Mouse (Mus musculus): ENCODE results near the gene Rex1bd.

Gene Rex1bd

DNA sequence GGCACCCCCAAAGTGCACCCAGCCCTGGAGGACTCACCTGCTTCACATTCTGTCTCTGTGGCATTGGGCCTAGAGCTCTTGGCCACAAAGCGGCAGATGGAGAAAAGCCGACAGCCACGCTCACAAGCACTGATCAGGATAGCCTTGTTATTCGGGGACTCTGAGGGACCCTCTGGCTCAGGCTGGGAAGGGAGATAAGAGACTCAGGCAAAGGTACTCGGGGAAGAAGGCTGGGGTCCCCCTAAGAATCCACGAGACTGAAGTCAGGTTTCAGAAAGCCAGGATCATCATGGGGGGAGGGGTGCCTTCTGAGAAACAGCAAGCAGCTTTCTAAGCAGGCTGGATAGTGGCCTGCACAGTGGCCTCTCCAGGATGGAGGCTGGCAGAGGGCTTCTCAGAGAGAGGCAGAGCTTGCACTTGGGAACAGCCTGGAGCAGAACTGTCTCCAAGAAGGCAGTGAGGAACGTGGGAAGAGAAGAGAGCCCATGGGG, 20.3 kb downstream of the Rex1bd start:
- in situ Hi-C loops (cut with MboI, MseI): loop anchor here in 1 of 2 experiments (5.0 kb wide), 1 partner anchor 39 kb away; no protein-coding TSS in a partner anchor

DNA sequence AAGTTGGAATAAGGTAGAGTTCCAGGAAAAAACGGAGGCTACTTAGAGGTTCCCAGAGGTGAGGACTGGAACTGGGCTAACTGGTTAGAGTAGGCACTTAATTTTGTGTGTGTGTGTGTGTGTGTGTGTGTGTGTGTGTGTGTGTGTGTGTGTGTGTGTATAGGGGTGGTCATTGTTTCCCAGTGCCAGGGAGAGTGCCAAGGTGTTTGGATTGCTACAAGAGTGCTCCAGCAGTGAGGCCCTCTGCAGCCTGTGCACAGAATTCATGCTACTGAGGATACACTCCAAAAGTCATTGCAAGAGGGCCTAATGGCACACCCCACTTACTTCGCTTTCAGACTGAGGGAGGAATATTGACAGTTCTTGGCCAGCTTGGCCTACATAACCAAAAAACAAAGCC, 23.6 kb downstream of the Rex1bd start:
- in situ Hi-C loops (cut with MboI, MseI): no loop called here

DNA sequence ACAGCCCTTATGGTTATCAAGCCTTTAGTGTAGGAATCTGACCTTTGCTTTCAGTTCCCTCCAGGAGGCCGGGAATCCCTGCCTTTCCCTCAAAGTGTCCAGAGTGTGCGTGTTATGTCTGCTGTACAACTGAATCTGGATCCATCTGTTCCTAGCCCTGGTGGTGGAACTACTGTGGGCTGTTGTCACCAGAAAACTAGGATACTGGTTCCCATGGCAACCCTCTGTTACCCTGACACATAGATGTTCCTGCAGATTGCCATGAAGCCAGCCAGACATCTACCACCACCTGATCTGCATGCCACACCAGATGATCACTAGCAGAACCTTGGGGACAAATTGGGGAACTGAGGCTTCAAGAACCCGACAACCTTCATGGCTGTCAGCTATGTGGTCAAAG, 24.6 kb downstream of the Rex1bd start:
- in situ Hi-C loops (cut with MboI, MseI): no loop called here

DNA sequence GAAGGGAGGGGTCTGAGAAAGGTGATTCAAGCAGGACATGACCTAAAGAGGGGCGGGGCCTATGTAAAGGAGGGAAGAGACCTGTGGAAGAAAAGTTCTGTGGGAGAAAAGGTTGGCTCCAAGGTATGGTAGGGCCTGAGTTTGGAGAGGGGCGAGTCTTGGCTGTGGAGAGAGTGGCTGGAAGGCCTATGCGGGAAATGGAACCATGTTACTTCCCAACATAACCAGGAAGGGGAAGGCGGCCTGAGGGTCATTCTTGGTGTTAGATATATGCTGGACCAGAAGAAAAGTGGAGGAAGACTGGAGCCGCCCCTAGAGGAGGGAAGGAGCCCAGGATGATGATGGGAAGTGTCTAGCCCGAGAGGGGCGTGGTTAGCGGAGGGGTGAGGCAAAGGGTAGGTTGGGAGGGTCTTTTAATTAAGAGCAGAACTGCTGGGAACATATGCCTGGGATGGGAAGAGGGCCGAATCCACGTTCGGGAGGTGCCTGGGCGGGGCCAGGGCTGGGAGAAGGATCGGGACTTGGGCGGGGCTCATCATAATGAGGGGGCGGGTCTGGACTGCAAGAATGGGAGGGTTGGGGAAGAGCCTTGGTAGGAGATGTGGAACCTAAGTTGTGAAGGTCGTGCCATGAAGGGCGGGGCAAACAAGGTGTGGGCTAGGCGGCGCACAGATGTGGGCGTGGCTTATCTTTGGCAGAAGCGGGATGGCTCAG, 29.1 kb downstream of the Rex1bd start:
- in situ Hi-C loops (cut with MboI, MseI): no loop called here

DNA sequence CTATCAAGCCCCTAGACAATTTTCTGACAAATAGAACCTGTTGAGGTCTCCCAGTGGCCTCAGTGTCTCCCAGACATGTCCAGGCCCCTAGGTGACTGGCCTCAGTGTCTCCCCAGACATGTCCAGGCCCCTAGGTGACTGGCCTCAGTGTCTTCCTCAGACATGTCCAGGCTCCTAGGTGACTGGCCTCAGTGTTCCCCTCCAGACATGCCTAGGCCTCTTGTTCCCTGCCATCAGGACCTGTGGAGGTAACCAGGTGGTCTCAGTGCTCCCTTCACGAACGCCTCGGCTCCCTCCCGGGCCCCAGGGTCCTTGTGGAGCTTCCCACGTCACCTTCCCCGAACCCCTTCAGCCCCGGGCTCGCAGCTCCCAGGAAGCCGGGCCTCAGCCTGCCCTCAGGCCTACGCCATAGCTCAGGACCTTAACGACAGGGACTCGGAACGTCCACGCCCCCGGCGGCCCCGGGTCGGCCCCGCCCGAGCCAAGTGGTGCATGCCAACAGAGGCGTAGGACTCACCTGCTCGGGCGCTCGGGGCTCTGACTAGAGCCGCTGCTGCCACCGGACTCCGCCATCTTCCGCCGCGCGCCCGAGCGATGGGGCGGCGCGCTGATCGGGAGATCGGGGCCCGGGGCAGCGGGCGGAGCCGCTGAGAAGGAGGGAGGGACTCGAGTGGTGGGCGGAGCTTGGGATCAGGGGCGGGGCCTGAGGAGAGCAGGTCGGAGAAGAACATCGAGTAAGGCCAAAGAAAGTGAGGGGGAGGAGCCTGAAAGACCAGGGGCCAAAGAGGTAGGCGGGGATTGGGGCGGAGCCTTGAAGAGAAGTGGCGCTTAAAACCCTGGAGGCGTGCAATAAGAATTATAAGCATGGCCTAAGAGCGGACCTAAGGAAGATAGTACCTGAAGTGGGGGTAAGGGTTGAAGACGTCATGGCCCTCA, 30.0 kb downstream of the Rex1bd start, which contains the start of gene Klhl26:
Klhl26 (minus strand) TSS at position 636 of the 936 bp plus-strand sequence.
- in situ Hi-C loops (cut with MboI, MseI): no loop called here

DNA sequence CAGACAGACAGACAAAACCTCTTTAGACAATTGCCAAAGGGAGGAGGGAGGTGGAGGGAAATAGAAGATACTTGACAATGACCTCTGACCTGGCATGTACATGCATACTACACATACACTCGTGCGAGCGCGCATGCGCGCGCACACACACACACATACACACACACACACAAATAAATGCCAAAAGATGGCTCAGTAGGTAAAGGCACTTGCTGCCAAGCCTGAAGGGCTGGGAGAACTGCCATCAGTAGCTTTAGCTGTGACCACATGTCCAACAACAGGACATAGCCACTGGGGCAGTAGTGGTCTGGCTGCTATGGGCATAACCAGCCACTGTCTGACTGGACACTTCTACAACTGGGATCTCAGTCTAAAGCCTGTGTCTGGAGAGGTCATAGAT, 34.7 kb downstream of the Rex1bd start:
- in situ Hi-C loops (cut with MboI, MseI): no loop called here

DNA sequence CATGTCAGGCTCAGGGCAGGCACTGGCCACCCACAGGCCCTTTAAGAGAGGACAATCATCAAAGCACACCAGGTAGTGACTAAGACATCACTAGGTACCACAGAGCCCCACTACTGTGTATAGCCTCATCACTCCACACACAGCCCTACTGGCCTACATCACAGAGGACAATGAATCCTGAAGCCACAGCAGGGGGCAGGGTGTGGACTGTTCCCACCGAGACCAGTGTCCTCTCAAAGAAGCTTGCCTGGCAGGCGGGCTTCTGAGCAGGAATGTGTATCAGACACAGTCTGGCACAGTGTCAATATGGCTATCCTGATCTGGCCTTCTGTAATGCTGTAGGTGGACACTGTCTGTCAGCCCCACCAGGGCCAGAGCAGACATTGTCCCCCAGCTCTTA, 36.6 kb downstream of the Rex1bd start:
- in situ Hi-C loops (cut with MboI, MseI): no loop called here

DNA sequence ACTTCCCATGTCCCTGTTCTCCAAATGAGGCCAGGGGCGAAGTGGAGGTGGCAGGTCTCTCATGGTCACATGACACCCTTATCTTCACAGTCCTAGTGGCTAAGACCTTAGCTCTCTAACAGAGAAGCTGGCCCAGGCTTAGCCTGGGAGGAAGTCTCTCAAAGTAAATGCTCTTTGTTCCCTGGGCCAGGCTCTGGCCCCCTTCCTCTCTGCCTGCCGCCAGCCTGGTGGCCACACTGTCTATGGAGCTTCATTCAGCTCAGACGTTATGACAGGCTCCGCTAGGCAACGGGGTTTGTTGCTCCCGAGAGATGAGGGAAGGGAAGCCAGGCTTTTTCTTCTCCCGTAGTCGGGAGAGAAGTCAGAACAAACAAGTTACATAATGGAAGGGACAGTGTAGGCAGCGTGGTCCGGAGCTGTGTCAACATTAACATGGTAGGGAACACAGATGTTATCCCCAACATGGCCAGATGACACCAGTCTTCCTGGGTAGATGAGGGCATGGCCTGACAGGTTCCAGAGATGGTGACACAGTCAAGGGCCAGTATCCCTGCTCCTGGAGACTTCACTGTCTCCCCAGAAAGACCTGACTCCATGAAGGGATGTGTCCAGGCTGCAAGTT, 37.1 kb downstream of the Rex1bd start:
- in situ Hi-C loops (cut with MboI, MseI): no loop called here

DNA sequence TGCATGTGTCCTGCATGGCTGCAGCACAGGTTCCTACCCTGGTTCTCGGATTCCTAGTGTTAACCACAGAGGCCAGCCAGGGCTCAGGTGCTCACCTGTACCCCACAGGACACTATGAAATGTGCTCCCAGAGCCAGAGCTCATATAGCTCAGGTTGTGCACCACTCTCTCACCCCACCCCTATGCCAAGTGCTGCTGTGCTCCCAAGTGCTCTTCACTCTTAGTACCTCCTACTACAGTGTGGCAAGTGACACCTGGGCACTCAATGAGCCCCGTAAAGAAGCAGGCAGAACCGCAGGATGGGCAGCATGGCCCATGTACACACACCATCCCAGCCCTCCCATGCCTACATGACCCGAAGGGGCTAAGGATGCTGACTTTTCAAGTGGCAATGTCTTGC, 37.8 kb downstream of the Rex1bd start:
- in situ Hi-C loops (cut with MboI, MseI): no loop called here

DNA sequence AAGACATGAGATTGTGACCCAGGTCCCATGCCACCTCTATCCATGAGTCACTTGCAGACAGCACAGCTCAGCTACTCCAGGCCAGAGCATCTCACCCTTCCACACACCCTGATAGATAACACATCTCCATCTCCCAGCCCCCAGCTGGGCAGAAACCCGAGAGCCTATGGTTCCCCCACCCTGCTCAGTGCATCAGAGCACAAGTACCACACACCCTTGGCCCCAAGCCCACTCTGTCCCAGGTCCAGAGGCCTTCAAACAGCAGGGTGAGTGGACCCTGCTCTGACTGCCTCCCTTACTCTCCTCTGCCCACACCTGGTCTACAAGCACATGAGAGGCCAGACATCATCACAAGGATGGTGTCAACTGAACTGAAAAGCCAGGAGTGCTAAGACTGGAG, 38.6 kb downstream of the Rex1bd start:
- in situ Hi-C loops (cut with MboI, MseI): no loop called here

DNA sequence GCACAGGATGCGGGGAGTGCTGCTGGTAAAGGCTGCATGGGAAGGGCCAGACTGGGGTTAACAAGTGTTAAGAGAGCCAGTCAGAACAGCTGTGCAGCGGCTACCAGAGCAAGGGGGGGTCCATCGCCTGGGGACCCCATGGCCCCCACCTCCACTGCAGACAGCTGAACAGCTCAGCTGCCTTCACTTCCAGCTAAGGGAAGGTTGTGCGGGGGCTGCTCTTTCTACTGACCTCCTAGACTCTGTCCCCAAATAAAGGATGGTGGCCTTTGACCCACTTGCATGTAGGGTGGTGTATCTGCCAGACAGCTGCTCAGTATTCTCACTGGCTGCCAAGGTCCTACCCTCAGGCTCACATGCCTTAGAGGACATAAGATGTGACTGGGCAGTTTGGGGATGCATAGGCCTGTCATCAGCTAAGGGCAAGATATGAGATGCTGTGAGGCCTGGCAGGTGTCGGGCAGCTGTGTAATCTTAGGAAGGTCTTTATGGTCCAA, 39.3 kb downstream of the Rex1bd start:
- in situ Hi-C loops (cut with MboI, MseI): no loop called here

DNA sequence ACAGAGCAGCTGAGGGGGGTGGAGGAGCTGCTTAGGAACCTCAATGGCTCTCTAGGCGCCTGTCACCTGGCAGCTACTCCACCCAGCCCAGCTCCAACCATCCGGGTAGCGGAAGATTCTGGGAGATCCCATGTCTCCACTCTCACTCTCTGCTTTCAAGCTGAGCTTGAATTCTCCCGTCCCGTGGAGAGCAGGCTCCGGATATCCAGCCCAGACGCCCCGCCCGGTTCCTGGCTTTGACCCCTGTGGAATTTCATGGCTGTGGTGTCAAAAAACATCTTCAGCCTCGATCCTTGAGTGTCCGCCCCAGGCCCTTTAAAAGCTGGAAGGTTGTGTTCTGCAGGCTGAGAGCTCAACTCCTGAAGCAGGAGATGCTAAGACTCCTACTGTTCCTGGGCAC, 39.8 kb downstream of the Rex1bd start:
- in situ Hi-C loops (cut with MboI, MseI): no loop called here

DNA sequence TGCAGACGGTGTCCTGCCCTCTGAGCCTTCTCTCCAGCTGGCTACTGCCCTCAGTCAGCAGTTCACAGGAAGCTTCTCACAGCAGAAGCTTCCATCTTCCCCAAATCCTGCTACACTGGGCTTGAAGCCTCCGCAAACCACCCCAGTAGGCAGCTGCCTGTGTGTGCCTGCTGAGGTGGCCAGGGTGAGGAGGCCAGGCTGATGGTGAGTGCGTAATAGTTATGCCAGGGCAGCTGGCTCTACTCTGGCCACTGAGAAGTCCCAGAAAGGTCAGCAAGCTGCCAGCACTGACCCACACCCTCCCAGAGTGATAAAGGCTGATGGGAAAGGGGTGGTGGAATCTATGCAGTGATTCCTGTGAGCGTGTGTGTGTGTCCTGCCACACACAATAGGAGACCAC, 40.2 kb downstream of the Rex1bd start:
- in situ Hi-C loops (cut with MboI, MseI): no loop called here

DNA sequence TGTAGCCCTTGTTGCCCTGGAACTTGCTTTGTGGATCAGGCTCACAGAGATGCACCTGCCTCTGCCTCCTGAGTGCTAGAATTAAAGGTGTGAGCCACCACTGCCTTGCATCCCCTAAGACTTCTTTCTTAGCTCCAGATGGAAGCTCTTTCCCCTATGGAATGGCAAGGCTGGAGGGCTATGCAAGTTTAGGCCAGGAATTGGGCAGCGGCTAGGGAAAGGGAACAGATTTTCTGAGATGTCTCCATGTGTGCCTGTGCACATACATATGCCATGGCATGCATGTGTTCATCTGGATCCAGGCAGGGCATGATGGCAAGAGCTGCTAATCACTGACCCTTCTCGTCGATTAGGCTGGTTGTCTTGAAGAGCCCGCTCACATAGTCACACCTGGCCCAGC, 40.9 kb downstream of the Rex1bd start:
- in situ Hi-C loops (cut with MboI, MseI): no loop called here

DNA sequence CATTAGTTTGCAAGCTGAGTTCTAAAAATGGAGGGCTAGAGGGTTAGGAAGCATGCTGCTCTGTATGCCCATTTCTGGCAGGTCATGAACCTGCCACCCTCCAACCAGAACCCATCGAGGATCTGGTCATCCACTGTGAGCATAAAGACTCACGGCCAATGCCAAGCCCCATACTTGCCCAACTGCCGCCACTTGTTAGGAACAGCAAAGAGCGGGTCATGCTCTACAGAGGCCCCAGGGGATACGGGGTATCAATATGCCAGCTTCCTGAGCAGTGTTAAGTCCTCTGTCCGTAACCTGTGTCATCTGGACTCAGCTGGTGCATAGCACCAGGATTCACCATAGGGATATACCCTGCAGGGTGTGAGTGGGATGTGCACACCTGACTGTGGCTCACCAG, 42.4 kb downstream of the Rex1bd start:
- in situ Hi-C loops (cut with MboI, MseI): no loop called here

DNA sequence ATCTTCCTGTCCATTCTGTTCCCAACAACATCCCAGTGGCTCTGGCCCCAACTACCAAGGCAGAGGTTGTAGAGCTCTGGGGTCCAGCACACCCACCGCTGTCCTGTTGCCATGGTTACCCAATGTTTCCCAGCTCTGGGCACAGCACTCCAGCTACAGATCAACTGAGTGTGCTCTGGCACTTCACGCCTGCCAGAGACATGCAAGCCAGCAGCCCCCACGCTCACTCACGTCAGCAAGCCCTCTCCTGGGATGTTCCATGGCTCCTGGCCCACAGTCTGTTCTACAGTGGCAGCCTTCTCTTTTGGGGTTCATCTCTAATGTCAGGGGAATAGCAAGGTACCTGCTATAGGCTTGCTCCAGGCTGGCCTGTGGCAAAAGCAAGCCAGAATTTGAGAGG, 43.2 kb downstream of the Rex1bd start:
- in situ Hi-C loops (cut with MboI, MseI): no loop called here

DNA sequence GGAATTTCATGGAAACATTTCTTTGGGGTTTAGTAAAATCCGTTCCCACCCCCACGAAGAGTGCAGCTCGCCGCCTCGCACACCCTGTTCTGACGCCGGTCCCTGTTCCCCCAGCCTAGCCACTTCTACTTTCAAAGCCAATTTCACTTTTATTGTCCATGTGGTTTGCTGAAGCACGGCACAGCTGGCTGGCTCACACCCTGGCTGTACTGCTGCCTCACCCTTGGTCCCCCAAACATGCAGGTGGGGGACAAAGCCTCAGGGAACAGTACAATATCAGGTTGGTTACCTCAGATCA, 44.1 kb downstream of the Rex1bd start:
- in situ Hi-C loops (cut with MboI, MseI): no loop called here

DNA sequence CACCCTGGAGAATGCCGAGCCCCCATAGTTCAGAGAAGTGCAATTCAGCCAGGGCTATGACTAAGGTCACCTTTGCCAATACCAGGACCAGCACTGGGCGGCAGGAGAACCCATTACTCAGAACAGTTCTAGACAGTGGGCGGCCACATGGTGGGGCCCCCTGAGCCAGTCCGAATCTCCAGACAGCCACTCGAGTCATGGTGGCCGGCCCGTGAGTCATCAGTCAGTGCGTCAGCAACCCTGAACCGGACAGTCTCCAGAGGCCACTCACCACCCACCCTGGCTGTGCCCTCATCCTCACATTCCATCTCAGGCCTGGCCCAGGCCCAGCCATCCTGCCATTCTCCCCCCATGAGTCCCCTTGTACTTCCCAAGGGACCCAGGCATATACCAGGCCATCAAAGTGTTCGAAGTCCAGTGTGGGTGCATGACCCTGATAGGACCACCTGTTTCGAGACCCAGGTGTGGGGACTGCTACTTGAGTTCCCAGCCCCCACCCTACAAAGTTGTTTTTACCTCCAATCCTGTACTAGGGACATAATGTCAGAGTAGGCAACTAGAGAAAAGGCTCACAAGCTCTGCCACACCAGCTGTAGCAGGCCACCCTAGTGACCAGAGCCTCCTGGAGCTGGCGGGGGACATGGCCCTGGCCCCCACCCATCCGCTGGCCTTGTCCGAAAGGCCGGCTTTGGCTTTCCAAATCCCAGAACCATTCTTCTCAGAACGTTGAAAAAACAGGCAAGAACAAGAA, 44.6 kb downstream of the Rex1bd start:
- in situ Hi-C loops (cut with MboI, MseI): no loop called here

DNA sequence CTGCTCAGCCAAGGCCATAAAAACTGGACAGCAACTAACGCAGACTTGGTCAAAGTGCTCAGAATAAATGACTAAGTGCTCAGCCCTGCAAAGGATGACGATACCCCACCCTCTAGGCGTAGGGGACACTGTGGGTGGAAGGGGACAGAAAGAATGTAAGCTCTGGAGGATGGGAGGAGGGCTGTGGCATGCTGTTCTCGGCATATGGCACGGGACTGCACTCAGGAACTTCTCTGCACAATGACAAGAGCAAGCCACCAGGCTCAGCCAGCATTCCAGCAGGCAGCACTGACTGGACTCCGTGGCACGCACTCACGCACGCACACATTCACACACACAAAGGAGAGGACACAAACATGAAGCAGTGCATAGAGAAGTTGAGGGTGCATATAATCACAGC, 45.9 kb downstream of the Rex1bd start:
- in situ Hi-C loops (cut with MboI, MseI): no loop called here

DNA sequence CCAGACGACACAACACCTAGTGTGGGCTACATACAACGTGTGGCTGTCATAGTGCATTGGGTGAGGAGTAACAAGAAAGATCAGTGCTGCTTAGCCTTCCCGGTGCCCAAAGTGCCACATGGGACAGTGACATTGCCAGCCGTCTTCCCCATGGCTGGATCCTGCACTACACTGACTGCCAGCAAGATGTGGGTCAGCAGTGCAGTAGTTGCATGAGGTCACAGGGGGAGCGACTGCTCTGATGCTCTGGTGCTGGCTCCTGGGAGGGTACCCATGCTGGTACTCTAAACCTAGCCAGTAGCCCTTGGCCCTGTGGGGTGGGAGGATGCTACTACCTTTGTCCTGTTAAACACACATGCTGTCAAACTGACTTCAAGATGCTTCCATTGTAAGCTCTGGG, 46.4 kb downstream of the Rex1bd start:
- in situ Hi-C loops (cut with MboI, MseI): no loop called here

DNA sequence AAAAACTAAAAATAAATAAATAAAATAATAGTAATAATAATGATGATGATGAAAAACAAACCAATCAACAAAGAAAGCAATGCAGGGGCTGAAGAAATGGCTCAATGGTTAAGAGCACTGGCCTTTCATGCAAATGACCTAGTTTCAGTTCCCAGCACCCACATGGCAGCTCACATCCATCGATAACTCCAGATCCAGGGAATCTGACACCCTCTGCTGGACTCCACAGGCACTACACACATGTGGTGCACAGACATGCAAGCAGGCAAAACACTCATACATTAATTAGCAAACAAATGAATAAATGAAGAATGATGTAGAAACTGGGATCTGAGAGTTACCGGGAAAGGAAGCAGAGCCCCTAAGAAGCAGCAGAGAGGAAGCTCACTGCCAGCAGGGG, 46.9 kb downstream of the Rex1bd start:
- in situ Hi-C loops (cut with MboI, MseI): no loop called here

DNA sequence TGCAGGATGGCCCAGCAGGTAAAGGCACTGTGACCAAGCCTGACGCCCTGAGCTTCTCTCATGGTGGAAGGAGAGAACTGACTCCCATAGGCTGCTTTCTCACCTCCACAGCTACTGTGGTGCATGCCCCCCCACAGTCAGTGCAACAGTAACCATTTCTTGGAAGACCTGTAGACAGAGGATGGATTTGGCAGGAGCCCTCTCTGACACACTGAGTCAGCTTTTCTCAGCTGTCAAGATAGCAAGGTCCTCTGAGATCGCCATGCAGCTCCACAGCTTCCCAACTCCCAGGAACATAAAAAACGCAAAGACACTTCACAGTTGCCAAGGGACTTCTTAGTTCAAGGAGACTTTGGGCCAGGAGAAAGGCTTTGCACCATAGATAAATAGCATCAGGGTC, 48.1 kb downstream of the Rex1bd start:
- in situ Hi-C loops (cut with MboI, MseI): no loop called here

Data from T-helper 17 cell (primary cell).